Mouse (Mus musculus) T-cell, adult 2 months (primary cell): ENCODE measurements around the gene Tmc3.

Experiments used
- DNase-seq: peaks from one replicate; pipeline ENCODE4 v3.0.0; 2022; ENCODE audit warnings: low spot score

The Tmc3 gene

DNA sequence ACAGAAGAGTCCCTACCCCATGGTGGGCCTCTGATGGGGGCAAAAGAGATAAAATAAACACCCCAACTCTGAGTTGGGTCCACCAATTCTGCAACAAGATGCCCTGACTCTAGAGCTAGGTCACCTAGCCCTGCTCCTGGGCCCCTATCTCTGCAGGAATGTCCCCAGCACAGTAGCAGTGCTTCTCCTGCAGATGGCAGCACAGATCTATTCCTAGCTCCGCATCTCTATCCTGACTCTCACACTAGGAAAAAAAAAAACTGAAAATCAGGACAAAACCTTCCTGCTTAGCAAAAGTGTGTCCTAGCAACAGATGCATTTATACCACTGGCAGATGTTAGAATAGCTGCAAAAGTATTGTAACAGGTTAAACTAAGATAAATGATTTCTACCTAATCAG lies 84.0 kb downstream of the Tmc3 start:
- no peak for DNase-seq

DNA sequence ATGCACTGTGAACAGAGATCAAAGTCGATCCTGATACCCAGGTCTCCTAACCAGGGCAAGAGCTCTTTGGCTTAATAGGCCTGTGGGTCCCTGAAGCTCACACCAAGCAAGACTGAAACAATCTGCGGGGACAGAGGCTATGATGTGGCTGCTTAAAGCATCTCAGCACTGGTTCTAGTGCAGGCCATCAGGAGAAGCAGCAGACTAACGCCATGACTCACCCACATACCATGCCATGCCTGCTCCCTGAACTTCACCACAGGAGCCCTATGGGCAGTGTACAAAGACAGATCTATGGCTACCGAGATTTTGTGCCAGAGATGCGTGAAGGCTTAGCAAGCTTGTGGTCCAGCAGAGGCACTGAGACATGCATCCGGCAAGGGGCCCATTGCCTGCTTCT lies 86.8 kb downstream of the Tmc3 start:
- DNase-seq: no peak
